Mouse (Mus musculus) 416B (cell line): Measurements from ENCODE around the gene Polr2c.
"Not testable (repeated sequence)": the region's sequence is repeated elsewhere in the genome, so short reads cannot be mapped to it uniquely, and the experiment has no call there.

Experiments used
- DNase-seq: peaks from one replicate; pipeline ENCODE4 v3.0.0; 2011; ENCODE audit warnings: low read depth

Polr2c gene

DNA sequence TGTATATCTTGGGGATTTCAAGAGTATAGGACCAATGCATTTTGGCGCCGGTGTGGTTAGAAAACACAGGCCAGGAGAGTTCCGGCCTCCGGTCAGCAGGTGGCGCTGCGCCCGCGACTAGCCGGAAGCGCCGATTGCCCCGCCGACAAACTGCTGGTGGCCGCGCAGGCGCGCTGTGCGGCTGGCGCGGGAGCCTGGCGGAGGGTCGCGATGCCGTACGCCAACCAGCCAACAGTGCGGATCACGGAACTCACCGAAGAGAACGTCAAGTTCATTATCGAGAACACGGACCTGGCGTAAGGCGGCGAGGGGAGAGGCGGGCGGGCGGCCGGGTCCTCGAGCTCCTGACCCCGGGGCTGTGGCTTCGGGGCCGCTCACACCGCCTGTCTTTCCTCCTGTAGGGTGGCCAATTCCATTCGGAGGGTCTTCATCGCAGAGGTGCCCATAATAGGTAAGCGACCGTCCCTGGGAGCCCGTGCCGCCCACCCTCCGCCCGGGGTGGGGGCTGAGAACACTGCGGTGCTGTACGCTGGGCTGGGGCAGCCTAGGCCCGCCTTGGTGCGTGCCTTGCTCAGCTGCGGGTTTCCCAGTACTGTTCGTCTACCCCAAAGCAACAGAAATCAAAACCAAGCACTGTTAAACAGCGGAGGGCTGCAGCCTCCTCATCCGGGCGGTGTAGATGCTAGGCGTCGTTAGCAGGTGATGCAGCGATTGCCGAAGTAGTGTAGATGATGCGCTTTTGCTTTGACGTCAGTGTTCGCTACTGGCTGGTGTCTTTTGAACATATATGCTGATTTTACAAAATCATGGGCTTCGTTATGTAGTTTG, at the start of gene Polr2c:
Gene Polr2c, plus strand, starts transcription at position 105 of the 828 bp plus-strand sequence.
- DNase-seq = peak; percentile 86

DNA sequence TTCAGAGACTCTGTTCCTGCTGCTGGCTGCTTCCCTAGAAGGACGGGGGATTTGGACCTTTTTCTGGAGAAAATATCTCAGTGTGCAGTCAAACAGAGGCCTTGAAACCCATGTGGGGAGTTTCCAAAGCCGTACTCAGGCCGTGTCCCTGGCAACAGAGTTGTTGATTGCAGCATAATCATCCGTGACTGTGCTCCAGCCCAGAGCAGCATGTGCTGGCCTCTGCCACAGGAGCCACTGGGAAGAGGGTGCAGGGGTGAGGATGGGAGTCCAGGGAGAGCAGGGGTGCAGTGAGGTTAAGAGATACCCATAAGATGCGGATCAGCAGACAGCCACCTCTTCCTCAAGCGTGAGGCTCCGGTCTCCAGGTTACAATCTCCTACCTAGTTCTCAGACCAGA, 49.7 kb upstream of the Polr2c start:
- DNase-seq = no peak

- DNase-seq = no peak
Measured at GRCm38 (mm10) chr8:94808372-94808771, 48.9 kb upstream of the Polr2c start.

DNA sequence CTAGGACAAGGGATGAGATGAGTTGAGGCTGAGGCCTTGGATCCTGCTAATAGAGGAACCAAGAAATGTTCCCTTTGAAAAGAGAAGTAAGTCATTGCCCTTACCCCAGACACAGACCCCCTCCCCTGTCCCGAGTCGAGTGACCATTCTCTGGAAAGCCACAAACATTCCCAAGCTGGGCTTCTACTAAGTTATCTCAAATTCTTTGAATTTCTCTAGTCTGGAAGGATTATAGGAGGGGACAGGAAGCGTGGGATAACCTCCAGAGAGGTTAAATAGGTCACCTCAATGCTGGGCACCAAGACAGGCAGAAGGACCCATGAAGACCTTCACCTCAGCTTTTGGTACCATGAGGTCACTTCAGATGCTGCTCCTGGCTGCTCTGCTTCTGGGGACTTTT, 47.1 kb upstream of the Polr2c start, which contains the start of gene Ccl17:
Gene Ccl17, plus strand, starts transcription at position 301 of the 400 bp plus-strand sequence.
- DNase-seq = no peak

- no peak for DNase-seq
Measured at GRCm38 (mm10) chr8:94810855-94811254, 46.4 kb upstream of the Polr2c start.

DNA sequence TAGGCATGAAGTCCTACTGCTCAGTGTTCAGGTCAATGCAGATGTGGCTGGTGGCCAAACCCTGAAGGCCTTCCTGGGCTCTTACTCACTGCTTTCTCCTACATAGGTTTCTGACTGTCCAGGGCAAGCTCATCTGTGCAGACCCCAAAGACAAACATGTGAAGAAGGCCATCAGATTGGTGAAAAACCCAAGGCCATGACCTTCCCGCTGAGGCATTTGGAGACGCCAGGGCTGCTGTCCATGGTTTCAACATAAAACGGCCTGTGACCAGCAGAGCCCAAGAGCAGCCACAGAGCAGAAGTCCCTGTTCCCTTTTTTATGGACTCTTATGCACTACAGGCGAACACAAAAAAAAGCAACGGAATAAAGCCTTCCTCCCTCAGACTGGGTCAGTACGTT, 45.6 kb upstream of the Polr2c start:
- DNase-seq = peak; percentile 20

DNA sequence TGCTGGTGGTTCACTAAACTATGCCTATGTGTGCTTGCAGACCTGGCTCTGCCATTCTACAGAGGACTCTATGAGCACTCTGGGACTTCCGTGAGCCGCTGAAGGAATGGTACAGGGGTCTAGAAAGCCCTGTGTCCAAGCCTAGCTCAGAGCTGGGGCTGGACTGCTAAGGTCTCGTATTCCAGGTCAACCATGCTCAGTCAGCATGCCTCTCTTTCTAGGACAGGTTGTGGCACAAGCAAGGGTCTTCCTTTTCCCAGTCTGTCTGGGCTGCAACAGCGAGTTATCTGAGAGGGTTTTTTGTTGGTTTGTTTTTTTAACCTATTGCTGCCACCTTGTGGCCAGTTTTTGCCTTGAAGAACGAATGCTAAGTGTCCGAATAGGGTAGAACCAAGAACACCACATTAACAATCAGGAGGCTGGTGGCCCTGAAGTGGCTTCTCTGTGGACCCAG, 44.6 kb upstream of the Polr2c start:
- peak; percentile 91 for DNase-seq

GRCm38 (mm10) chr8:94814556-94814955, 42.7 kb upstream of the Polr2c start:
- peak; percentile 56 for DNase-seq

- no peak for DNase-seq
Measured at GRCm38 (mm10) chr8:94817933-94818332, 39.3 kb upstream of the Polr2c start.

DNA sequence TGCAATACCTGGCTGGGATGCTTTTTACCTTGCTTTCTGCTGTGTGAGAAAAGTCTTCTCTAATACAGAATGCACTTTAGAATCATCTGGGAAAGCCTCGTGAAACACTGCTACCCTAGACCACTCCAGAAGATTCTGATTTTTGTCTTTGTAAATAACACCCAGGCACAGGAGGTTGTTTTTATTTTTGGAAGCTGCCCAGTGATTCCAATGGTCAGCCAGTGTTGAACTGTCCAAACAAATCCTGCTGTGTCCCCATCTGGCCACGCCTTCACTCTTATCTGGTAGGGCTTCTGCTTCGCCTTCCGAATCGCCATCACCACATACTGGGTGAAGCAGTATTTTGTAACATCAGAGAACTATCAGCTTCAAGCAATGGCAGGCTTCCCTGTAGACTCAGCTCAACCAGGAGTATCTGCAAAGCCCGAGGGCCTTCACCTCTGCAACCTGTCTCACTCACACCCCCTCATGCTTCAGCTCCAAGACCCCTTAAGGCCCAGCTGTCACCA, 37.5 kb upstream of the Polr2c start:
- DNase-seq = no peak

DNA sequence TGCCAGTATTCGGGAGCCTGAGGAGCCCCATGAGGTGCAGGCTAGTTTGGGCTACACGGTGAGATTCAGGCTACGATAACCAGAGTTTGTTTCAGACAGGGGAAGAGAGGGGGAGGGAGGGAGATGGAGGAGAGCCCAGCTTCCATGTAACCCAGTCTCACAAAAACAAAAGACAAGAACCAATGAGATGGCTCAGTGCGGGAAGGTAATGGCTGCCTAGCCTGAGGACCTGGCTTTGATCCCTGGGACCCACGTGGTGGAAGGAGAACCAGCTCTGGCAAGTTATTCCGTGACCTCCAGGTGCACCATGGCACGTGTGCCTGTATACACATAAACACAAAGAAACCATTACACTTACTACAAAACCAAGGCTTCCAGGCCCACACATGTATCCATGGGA, 36.7 kb upstream of the Polr2c start:
- DNase-seq = no peak

DNA sequence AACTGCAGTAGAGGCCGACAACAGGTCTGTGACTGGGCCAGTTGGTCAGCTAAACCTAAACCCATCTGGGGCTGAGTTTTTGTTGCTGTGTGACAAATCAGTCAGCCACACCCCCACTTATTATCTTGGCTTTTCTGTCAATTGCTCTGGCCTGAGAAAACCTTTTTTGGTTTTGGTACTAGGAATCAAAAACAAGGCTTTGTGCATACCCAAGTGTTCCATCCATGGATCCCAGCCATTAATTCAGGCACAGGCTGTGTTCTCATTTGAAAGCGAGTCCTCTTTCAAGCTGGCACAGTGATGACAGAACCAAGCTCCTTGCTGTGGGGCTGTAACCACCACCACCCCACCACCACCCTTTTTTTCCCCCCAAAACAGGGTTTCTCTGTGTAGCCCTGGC, 35.9 kb upstream of the Polr2c start:
- DNase-seq = no peak

- peak; percentile 70 for DNase-seq
Measured at GRCm38 (mm10) chr8:94822637-94823560, 34.4 kb upstream of the Polr2c start.

- DNase-seq = no peak
Measured at GRCm38 (mm10) chr8:94825170-94825569, 32.1 kb upstream of the Polr2c start.

GRCm38 (mm10) chr8:94826210-94826609, 31.0 kb upstream of the Polr2c start:
- no peak for DNase-seq

- DNase-seq = no peak
Measured at GRCm38 (mm10) chr8:94828284-94828683, 29.0 kb upstream of the Polr2c start.

DNA sequence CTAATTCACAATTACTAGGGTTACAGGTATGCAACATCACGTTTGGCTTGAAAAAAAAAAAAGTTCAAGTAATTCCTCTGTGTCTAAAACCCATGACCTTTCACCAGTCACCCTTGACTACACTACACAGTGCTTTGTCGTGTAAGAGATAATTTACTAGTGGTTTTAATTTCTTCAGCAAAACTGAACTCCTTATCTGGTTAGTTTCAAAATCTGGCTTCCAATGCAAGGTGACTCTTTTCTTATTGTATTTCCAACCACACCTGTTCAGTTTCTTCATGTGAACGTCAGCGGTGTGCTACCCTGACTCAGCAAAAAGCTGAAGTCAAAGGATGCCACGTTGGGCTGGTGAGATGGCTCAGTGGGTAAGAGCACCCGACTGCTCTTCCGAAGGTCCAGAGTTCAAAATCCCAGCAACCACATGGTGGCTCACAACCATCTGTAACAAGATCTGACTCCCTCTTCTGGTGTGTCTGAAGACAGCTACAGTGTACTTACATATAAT, 23.3 kb upstream of the Polr2c start:
- not testable (repeated sequence) for DNase-seq

GRCm38 (mm10) chr8:94835751-94836150, 21.5 kb upstream of the Polr2c start:
- not testable (repeated sequence) for DNase-seq

- DNase-seq = peak; percentile 70
Measured at GRCm38 (mm10) chr8:94836456-94837240, 20.6 kb upstream of the Polr2c start.

- DNase-seq = peak; percentile 96
Measured at GRCm38 (mm10) chr8:94837662-94838574, 19.3 kb upstream of the Polr2c start, which contains the start of the genes Coq9 and Ciapin1. Gene Coq9, plus strand, starts transcription at chr8:94838321. Gene Ciapin1, minus strand, starts transcription at chr8:94838358.
